Mouse (Mus musculus): ENCODE measurements around the gene Idh1. TPM values are rescaled to one million over a fixed set of nuclear protein-coding genes. Genes with fewer than 3 reads are reported as not detected.

The Idh1 gene
- total RNA-seq, 1 experiment, result 51.1 TPM

- in situ Hi-C loops (cut with MboI; ENCODE audit: low sequenced_read_pairs in 2 of 2, unreplicated experiment in 2 of 2), result no loop called here
- H3K9ac ChIP-seq (ENCODE audit: insufficient read depth, low read depth, low read length, poor library complexity, severe bottlenecking), result no peak overlapping the region; the same call in 1 of the 2 replicates
These were observed 74.1 kb downstream of the Idh1 start for GRCm38 (mm10) chr1:65112031-65112806.

GRCm38 (mm10) chr1:65109756-65110435 is 76.4 kb downstream of the Idh1 start:
- H3K9me3 ChIP-seq (ENCODE audit: control insufficient read depth, insufficient read depth, low read depth, low read length), result no peaks in the 10 kb centered on the region
- H3K4me1 ChIP-seq (ENCODE audit: control insufficient read depth in 2 of 2, insufficient read depth in 2 of 2, low read length in 2 of 2, poor library complexity in 1 of 2), result peaks cover 2 to 8% of the 10 kb centered on the region in 2 experiments; a peak in 2 of 4 replicates
- DNase-seq (ENCODE audit: low read depth, low spot score), result peak; percentile 44
- in situ Hi-C loops (cut with MboI; ENCODE audit: low sequenced_read_pairs in 2 of 2, unreplicated experiment in 2 of 2), result no loop called here
- H3K4me3 ChIP-seq (ENCODE audit: insufficient read depth in 1 of 2, low read depth in 1 of 2, low read length in 2 of 2, poor library complexity in 1 of 2, severe bottlenecking in 1 of 2), result peak overlapping the region; percentile 40 to 80
- H3K9ac ChIP-seq (ENCODE audit: insufficient read depth, low read depth, low read length, poor library complexity, severe bottlenecking), result peak overlapping the region; percentile 91
- TF ChIP-seq ZC3H11A (IDR thresholded peaks at IDR 0.05; ENCODE audit: borderline replicate concordance, low read depth, low read length), result no peak
- TF ChIP-seq MAFK (IDR thresholded peaks at IDR 0.05; ENCODE audit: insufficient read depth, low read depth, low read length), result no peak
- no peak for TF ChIP-seq ZNF384 (IDR thresholded peaks at IDR 0.05; ENCODE audit: low read depth, low read length)
- no peak for TF ChIP-seq CHD2 (IDR thresholded peaks at IDR 0.05; ENCODE audit: low read depth, low read length)
- no peak for TF ChIP-seq HCFC1 (IDR thresholded peaks at IDR 0.05; ENCODE audit: borderline replicate concordance, insufficient read depth, low read length)
- peak overlapping the region; percentile 97 for H3K27ac ChIP-seq (ENCODE audit: insufficient read depth, low read depth, low read length, poor library complexity, severe bottlenecking)
- no peaks in the 10 kb centered on the region; the same call in 1 of the 2 replicates for H3K36me3 ChIP-seq (ENCODE audit: control insufficient read depth, insufficient read depth, low read length, poor library complexity, severe bottlenecking)

More at GRCm38 (mm10) chr1:65112031-65112806, 74.1 kb downstream of the Idh1 start:
- H3K36me3 ChIP-seq (ENCODE audit: control insufficient read depth, insufficient read depth, low read length, poor library complexity, severe bottlenecking), result no peaks in the 10 kb centered on the region; the same call in 1 of the 2 replicates
- peak overlapping the region in 1 of 2 experiments; percentile 37; a peak in 2 of 4 replicates for H3K4me3 ChIP-seq (ENCODE audit: insufficient read depth in 1 of 2, low read depth in 1 of 2, low read length in 2 of 2, poor library complexity in 1 of 2, severe bottlenecking in 1 of 2)
- no peak overlapping the region for H3K27ac ChIP-seq (ENCODE audit: insufficient read depth, low read depth, low read length, poor library complexity, severe bottlenecking)
- DNase-seq (ENCODE audit: low read depth, low spot score), result peak; percentile 88
- peaks cover 2 to 8% of the 10 kb centered on the region in 2 experiments; a peak in 2 of 4 replicates for H3K4me1 ChIP-seq (ENCODE audit: control insufficient read depth in 2 of 2, insufficient read depth in 2 of 2, low read length in 2 of 2, poor library complexity in 1 of 2)
- TF ChIP-seq MAFK (IDR thresholded peaks at IDR 0.05; ENCODE audit: insufficient read depth, low read depth, low read length), result no peak
- no peak for TF ChIP-seq HCFC1 (IDR thresholded peaks at IDR 0.05; ENCODE audit: borderline replicate concordance, insufficient read depth, low read length)
- TF ChIP-seq ZC3H11A (IDR thresholded peaks at IDR 0.05; ENCODE audit: borderline replicate concordance, low read depth, low read length), result 0 out of 2 replicates have a peak, but pooled peaks have one; percentile 15
- TF ChIP-seq ZNF384 (IDR thresholded peaks at IDR 0.05; ENCODE audit: low read depth, low read length), result peak; percentile 33; the same call in 1 of the 2 replicates
- no peaks in the 10 kb centered on the region for H3K9me3 ChIP-seq (ENCODE audit: control insufficient read depth, insufficient read depth, low read depth, low read length)

DNA sequence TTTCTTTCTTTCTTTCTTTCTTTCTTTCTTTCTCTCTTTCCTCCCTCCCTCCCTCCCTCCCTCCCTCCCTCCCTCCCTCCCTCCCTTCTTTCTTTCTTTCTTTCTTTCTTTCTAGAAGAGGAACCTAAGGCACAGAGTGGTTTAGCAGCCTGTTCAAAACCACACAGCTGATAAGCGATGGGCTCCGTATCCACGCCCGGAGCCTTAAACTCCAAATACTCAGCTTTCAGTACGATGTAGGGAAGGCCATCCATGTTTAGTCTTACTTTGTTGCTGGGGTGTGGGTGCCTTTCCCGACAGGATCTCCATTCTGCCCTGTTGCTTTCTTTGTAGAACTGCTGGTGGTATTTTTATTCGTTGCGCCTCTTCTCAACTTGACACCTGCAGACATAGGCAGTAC is 77.1 kb downstream of the Idh1 start:
- in situ Hi-C loops (cut with MboI; ENCODE audit: low sequenced_read_pairs in 2 of 2, unreplicated experiment in 2 of 2), result no loop called here
- Histone ChIP-seq H3K36me3 (ENCODE audit: control insufficient read depth, insufficient read depth, low read length, poor library complexity, severe bottlenecking) (no peaks in the 10 kb centered on the region; the same call in 1 of the 2 replicates), H3K9me3 (ENCODE audit: control insufficient read depth, insufficient read depth, low read depth, low read length) (no peaks in the 10 kb centered on the region), H3K27ac (ENCODE audit: insufficient read depth, low read depth, low read length, poor library complexity, severe bottlenecking) (no peak overlapping the region; the same call in 1 of the 2 replicates), H3K4me3 (ENCODE audit: insufficient read depth in 1 of 2, low read depth in 1 of 2, low read length in 2 of 2, poor library complexity in 1 of 2, severe bottlenecking in 1 of 2) (peak overlapping the region; percentile 40 to 80), H3K9ac (ENCODE audit: insufficient read depth, low read depth, low read length, poor library complexity, severe bottlenecking) (peak overlapping the region; percentile 91; the same call in 1 of the 2 replicates), H3K4me1 (ENCODE audit: control insufficient read depth in 2 of 2, insufficient read depth in 2 of 2, low read length in 2 of 2, poor library complexity in 1 of 2) (peaks cover 2 to 8% of the 10 kb centered on the region in 2 experiments; a peak in 2 of 4 replicates)
- no peak for DNase-seq (ENCODE audit: low read depth, low spot score)
- TF ChIP-seq ZC3H11A (IDR thresholded peaks at IDR 0.05; ENCODE audit: borderline replicate concordance, low read depth, low read length), result no peak
- TF ChIP-seq MAFK (IDR thresholded peaks at IDR 0.05; ENCODE audit: insufficient read depth, low read depth, low read length), result no peak
- no peak for TF ChIP-seq CHD2 (IDR thresholded peaks at IDR 0.05; ENCODE audit: low read depth, low read length)
- no peak for TF ChIP-seq ZNF384 (IDR thresholded peaks at IDR 0.05; ENCODE audit: low read depth, low read length)
- TF ChIP-seq HCFC1 (IDR thresholded peaks at IDR 0.05; ENCODE audit: borderline replicate concordance, insufficient read depth, low read length), result no peak

Other genes starting within 250 kb of the Idh1 start
- 9.8 and 10.7 TPM in 2 replicates for gene Plekhm3, start 229.7 kb downstream of the Idh1 start, total RNA-seq (2012; rRNA removed)
- gene Akr1cl, start 153.7 kb downstream of the Idh1 start, total RNA-seq (2012; rRNA removed), result 0.37 and 1.6 TPM in 2 replicates
- 0.42 and 4.3 TPM in 2 replicates for gene Cryge, start 135.4 kb downstream of the Idh1 start, total RNA-seq (2012; rRNA removed)
- 1.6 TPM in 1 of 2 replicates, not detected in the other for gene Crygd, start 123.0 kb downstream of the Idh1 start, total RNA-seq (2012; rRNA removed)
- 1.3 TPM in 1 of 2 replicates, not detected in the other for gene Crygc, start 112.8 kb downstream of the Idh1 start, total RNA-seq (2012; rRNA removed)
- 0.48 and 0.67 TPM in 2 replicates for gene Crygb, start 104.2 kb downstream of the Idh1 start, total RNA-seq (2012; rRNA removed)
- gene Cryga, start 83.1 kb downstream of the Idh1 start, total RNA-seq (2012; rRNA removed), result 1.5 and 2.3 TPM in 2 replicates
- gene Gm28845, start 66.9 kb downstream of the Idh1 start, total RNA-seq (2012; rRNA removed), result 0.58 TPM in 1 of 2 replicates, not detected in the other
- 4.7 and 6.1 TPM in 2 replicates for gene D630023F18Rik, start 63.3 kb downstream of the Idh1 start, total RNA-seq (2012; rRNA removed)
- gene Pikfyve, start 183 bp upstream of the Idh1 start, total RNA-seq (2012; rRNA removed), result 29.1 and 30.4 TPM in 2 replicates
- gene Pth2r, start 95.6 kb upstream of the Idh1 start, total RNA-seq (2012; rRNA removed), result 0.09 and 0.11 TPM in 2 replicates

Measured in ES-E14 (cell line).